Mouse (Mus musculus): ENCODE measurements at regions not wholly inside any gene's neighbourhood (a gene's known extent, or its start where the extent isn't known, plus 50 kb on each side); places are given as distances from the start of the nearest gene placed in this dataset.

DNA sequence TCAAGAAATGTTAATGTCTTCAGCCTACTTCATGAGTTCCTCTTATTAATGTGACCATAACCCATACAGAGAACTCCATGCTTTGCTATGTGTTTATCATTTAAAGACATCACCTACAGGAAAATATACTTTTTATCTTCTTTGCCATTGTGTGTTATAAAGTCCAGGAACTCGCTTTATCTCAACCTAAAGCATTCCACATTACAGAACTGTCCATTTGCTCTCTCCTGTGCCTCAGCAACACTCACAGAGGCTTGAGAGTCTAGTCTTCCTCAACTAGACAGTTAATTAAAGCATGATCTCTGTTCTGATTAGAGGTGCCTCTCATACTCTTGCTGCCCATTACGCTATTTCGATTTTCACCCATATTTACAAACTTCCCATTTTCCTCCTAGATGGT lies 288.4 kb downstream of the Lipi start:
- no peak for DNase-seq

DNA sequence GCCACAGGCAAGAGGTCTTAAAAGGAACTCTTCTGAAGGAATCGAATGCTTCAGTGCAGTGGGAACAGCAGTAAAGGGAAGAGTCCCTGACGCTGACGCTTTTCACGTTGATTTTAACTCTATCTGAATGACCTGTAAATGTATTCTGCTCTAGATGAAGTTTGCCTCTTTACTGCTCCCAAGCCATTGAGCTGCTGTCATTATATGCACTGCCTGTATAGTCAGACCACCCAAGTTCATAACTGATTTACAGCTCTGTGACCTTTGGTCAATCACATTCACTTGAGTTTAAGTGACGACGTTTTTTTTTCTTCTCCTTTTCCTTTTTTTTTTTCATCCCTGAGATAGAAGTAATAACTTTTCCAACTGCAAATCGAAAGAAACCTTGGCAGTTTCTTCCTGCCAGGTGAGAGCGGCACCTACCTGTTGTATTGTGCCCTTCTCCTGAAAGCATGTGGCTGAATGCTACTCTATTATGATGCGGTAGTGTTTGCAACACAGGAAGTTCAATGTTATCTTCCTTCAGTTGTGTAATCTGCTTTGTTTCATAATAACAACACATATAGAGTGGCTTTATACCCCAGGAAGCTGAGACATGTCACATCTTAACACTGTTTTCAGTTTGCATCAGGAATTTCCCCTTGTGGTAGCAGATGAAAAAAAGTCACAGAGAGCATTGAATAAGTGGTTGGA lies 293.0 kb downstream of the Lipi start:
- DNase-seq, result no peak

DNA sequence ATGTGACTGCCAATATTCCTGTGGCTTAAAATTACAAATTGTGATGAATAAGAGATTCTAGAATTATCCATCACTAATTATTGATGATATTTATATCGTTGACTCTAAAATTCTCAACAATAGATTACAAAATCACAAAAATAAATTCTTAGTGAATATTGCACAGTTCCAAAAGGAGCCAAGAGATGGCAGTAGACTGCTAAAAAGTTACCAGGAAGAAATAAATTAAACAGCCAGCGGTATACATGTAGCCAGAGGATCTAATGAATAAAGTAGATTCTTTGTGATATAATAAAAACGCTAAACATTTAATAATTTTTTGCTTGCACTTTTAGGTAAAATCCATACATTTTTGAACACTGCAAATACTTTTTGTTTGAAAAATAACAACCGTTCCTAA lies 294.7 kb downstream of the Lipi start:
- DNase-seq, result no peak

DNA sequence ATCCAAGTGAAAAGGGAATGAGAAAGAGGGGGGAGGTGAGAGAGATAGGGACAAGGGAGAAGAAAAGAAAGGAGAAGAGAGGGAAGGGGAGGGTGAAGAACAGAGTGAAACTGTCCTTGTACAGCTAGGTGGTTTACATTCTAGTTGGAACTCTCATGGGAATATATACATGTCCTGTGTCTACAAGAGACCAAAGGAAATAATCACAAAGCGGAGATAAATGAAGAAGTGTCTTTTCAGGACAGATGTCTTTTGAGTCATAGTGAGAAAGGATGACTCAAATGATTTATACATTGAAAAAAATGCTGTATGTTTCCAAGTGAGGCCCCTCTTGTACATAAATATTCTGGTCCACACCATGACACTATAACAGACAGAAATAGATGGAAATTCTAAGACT lies 298.7 kb downstream of the Lipi start:
- no peak for DNase-seq

DNA sequence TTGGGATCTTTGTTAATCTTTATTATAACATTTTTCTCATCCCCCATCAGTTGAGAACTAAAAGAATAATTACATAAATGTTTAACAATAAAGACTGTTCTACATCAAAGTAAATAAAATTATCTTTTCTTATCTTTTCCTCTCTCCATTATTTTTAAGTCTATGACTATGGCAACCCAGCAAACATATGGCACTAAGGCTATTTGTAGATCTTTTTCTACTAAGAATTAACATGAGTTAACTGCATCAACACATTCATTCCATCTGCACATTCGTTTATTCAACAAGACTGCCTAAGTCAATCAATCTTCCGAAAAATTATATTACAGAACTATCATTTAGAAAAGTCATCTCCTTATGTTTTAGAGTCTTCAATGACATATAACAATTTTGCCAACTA lies 300.1 kb downstream of the Lipi start:
- no peak for DNase-seq

DNA sequence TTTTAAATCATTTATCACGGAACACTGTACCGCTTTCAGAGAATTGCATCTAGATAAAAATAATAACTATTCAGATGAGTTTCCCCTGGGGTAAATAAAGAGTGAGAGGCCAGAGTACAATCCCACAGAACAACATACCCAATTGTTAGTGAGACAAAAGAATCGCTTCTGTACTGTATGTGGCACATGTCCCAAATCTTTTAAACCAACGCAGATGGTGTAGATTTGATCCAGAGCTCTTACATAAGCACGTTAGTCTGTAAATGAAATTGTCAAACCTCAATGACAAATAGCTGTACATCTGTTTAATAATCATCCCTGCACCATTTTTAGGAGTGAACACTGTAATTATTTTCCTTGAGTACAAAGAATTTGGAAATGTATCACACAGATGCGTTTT lies 322.0 kb downstream of the Lipi start:
- DNase-seq, result no peak

DNA sequence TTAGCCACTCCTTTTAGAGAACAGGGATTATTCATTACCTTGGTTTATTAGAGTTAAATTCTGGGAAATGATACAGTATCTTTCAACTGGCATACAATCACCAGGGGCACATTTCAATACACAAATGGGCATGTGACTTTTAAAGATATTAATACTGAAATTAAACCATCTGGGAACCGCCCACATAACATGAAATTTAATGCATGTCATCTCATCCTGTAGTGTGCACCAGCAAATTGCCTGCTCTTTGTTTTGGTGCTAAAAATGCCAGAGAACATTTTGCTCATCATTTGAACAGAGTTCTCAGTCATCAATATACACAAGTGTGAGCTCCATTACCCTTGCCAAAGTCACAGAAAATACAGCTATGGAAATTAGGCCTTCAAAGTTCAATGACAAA lies 330.9 kb downstream of the Lipi start:
- no peak for DNase-seq

DNA sequence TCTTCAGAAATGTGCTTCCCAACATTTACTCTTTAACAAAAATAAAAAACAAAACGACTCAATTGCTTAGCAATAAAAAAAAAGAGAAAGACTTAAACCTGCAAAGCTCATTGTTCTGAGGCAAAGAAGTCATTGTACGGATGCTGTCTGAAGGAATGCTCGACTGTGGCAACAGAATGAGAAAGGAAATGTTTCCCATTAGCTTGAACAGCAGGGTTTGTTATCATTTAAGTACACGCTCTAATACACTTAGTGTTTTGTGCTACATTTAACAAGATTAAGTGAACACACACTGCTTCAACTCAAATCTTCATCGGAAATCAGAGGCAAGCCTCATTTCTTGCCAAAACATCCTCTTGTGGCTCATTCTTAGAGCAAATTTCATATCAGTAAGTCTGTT lies 336.7 kb downstream of the Lipi start:
- no peak for DNase-seq

DNA sequence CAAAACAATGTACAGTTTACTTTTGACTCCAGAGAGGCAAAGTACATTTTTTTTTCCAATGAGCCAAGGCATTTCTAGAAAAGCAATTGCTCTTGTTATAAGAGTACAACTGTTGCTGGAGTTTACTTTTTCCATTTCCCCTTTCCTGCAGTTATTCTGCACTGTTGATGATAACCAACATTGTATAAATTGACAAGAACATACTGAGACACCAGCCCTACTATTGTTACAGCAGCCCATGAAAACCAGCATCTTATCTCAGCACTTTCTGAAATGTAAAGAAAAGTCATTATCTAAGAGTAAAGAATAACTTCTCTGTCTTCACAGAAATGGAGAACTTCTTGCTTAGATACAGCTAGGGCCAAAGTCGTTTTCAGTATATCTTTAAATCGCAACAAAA lies 345.5 kb downstream of the Lipi start:
- no peak for DNase-seq

DNA sequence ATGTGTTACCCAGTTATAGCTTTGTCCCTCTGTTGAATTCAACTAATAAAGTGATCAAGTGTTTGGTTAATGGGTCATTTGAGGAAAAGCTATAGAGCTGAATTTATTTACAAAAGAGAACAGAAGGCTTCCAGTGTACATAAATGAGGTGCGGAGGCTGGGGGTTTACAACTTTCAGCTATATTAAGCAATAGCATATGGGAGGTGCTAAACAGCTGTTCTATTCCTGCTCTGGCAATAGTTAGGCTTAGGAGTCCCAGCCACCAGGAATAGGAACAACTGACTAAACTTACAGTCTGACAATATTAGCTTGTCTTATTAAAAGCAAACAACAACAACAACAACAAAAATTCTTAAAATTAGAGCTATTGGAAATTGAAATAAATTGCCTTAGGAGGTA lies 353.7 kb downstream of the Lipi start:
- DNase-seq, result no peak

DNA sequence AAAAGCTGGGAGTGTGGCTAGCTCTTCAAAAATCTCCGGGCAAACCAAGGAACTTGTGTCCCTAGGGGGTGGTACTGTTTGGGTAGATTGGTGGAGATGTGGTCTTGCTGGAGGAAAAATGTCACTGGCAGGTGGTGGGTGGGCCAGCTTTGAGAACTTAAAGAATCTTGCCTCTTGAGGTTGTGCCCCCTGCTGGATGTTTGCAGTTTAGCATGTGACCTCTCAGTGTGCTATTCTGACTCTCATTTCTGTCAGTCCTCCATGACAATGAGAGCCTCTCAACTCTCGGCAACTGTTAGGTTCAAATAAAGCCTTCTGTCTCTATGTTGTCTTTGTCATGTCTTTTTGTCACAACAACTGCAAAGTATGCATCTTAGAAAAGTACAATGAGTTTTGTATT lies 392.5 kb downstream of the Lipi start:
- DNase-seq, result peak; percentile 2

DNA sequence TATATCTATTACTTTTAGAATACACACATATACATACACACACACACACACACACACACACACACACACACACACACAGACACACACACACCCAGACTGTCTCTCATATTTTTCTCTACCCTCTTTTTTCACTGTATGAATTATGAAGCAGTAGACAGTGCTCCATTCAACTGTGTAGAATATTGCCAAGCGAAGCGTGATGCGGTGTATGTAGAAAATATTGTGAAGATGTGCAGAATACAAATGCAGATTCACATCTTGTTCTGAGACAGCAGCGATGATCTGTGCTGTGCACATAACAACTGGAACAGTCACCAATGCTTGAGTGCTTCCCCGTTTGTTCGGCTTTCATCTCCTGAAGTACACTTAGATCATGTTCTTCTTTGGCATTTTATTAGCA lies 395.5 kb downstream of the Lipi start:
- no peak for DNase-seq

DNA sequence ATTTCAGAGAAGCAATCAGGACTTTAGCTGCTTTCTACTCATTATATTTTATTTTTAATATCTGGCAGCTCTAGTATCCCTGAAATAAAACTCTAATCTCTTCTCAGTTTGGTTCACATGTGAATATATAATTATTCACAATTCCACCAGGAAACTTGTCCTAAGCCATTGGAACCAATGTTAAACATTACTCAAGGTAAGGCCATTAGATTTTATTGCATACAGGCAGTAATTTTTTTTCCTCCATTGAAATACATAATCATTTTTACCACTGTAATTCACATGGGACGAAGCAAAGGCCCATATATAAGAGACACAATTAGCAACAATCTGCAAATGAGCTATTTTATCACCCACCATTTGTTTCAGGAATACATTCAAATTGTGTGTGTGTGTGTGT lies 419.8 kb downstream of the Lipi start:
- no peak for DNase-seq

DNA sequence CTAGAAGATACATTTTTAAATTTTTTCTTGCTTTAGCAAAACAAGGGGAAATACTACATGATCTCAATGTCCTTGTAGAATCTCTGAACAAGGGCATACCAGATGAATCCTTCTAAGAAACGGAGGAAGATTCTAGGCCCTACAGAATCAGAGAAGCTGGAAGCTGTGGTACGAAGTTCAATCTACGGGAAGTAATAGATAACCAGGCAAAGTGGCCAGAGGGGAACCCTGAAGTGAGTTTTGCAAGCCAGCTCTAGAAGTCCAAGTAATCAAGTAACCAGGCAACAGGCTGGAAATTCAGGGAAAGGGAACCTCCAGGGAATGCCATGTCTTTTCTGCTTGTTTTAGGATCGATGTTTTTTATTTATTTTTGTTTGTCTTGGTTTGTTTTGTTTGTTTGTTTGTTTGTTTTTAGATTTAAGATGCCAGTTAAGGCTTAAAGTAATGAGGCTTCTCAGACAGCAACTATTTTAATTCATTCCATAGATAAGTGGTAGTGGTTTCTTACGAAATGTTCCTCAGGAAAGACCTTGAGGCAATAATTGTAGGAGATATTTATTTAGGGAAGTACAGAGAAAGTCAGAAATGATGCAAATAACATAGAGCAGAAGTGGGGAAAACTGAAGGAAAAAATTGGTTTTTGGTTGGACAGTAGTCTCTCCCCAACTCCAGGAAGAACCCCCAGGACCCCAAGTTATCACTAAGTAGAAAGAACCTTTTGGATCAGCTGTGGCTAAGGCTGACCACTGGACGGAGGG lies 420.7 kb downstream of the Lipi start:
- DNase-seq, result no peak

DNA sequence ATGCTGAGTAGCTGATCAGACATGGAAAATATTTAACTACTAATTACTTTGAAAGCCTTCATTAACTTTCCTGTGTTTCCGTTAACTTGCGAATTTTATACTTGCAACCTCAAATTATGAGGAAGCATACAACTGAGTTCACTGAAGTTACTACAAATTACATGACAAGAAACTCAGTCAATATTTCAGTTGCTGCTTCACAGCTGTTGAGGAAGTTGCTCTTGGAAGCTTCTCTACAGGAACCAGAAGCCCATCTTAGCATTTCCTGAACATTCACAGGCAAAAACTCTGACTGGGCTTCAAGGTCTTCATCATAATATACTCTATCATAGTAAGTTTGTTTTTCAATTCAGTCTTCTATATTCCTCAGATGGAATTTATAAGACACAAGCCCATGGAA lies 426.1 kb downstream of the Lipi start:
- no peak for DNase-seq

DNA sequence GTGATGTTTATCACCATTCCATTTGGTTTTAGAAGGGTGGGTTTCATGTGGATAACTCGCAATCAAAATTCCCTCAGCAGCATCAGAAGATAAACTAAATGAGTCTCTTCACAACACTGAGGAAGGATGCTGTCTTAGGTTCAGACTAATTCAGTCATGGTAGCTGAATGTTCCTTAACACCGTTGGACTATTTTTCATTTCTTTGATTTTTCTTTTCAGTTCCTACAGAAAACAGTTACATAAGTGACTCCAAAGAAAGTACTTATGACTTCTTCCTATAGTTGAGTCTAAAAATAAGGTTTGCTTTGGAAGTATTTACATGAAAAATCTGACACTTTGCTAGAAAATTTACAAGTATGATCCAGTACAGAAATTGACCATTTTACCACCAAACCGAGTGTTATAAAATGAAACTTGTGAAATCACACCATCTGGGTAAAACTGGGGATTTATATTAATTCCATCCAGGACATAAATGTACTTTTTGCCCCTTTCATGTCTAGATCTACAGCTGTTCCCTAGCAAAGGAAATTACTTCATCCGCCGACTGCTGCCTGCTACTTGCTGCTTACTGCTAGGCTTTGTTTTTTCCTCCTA lies 430.3 kb downstream of the Lipi start:
- no peak for DNase-seq

Data from lung, postnatal 10 days (tissue).